In the genomic region with DNA sequence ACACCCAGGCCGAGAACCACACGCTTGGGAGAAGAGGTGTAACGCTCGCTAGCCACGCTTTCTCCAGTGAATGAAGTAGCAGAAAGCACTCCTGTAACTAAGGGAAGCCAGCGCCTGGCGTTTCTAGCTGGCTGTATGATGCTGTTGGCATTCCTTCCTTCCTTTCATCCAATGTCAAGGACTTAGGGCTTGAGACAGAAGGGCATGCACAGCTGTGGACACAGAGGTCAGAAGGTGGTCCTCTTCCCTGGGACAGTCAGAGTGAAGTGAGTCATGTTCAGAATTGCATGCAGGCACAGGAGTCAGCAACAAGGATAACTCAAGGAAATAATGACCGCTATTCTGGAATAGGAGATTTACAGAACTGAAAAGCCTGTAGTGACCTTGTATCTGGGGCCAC, we compare ENCODE assay signal across 25 mouse cellular contexts. TPM values are rescaled to one million over a fixed set of nuclear protein-coding genes. Genes with fewer than 3 reads are reported as not detected.
DNase-seq lines count a peak whose midpoint lies in the region; ATAC-seq and TF ChIP-seq lines count a peak whose summit lies in the region.
"Had no signal": no experiment of that assay in that cellular context is flagged by ENCODE, and none has a peak within 500 bp of the region (broad histone marks: within the 10 kb centered on the region; RNA-seq: fewer than 3 reads in every experiment).

No protein-coding gene starts in this region.

- H3K4me3 ChIP-seq in intestine, embryonic 14.5 days (ENCODE audit: low read depth, low read length): no peak overlapping the region
- no peak overlapping the region for H3K4me3 ChIP-seq in intestine, embryonic 15.5 days (replicated peaks)
- no peak overlapping the region for H3K4me3 ChIP-seq in myocyte
- H3K4me3 ChIP-seq: forebrain, embryonic 10.5 days; forebrain, embryonic 13.5 days; kidney, embryonic 15.5 days had no signal

- H3K4me2 ChIP-seq in intestine, embryonic 14.5 days (ENCODE audit: low read length): no peak overlapping the region
- no peak overlapping the region for H3K4me2 ChIP-seq in intestine, embryonic 15.5 days (replicated peaks)
- no peak overlapping the region for H3K4me2 ChIP-seq in myocyte (ENCODE audit: low read depth)
- H3K4me2 ChIP-seq: forebrain, embryonic 13.5 days; heart, embryonic 11.5 days; hindbrain, embryonic 14.5 days; kidney, embryonic 15.5 days had no signal

- 83% methylated on average over 8 of the region's 8 CpGs for WGBS in intestine, embryonic 14.5 days
- WGBS in intestine, embryonic 15.5 days: 87% methylated on average over 8 of the region's 8 CpGs

- H3ac ChIP-seq in myocyte (ENCODE audit: control insufficient read depth, insufficient read length): no peak overlapping the region

- no peaks in the 10 kb centered on the region for H3K27me3 ChIP-seq in intestine, embryonic 14.5 days (replicated peaks; ENCODE audit: control insufficient read depth, insufficient read depth, low read length)
- no peaks in the 10 kb centered on the region for H3K27me3 ChIP-seq in intestine, embryonic 15.5 days (replicated peaks)
- H3K27me3 ChIP-seq in myocyte (ENCODE audit: control insufficient read depth, insufficient read depth, insufficient read length): no peaks in the 10 kb centered on the region
- H3K27me3 ChIP-seq: forebrain, embryonic 13.5 days; kidney, embryonic 15.5 days; Patski had no signal

- H3K4me1 ChIP-seq in intestine, embryonic 14.5 days (replicated peaks; ENCODE audit: control insufficient read depth, insufficient read depth, low read length): no peaks in the 10 kb centered on the region
- no peaks in the 10 kb centered on the region for H3K4me1 ChIP-seq in intestine, embryonic 15.5 days (replicated peaks)
- H3K4me1 ChIP-seq: forebrain, embryonic 10.5 days; forebrain, embryonic 13.5 days; kidney, embryonic 15.5 days had no signal

- no peak overlapping the region for H3K9ac ChIP-seq in intestine, embryonic 14.5 days (ENCODE audit: low read length)
- no peak overlapping the region for H3K9ac ChIP-seq in intestine, embryonic 15.5 days
- H3K9ac ChIP-seq: forebrain, embryonic 13.5 days; hindbrain, embryonic 14.5 days; kidney, embryonic 15.5 days had no signal

- no peak for TF ChIP-seq POLR2A in myocyte (IDR thresholded peaks at IDR 0.05; ENCODE audit: insufficient read length, low read depth)

- DNase-seq in adrenal gland, adult (ENCODE audit: inconsistent age in 2 of 2, low spot score in 1 of 2): peak; percentile 36 to 59
- DNase-seq in adrenal gland, postnatal 14 days: no peak
- DNase-seq in adrenal gland, postnatal 10 days: peak; percentile 5
- no peak for DNase-seq in adrenal gland, postnatal 25 days
- peak; percentile 29 for DNase-seq in intestine, embryonic 14.5 days (ENCODE audit: low spot score)
- no peak for DNase-seq in cerebellum, adult 8-10 months
- DNase-seq: B cell, adult 2 months; cerebellum, adult 11 months; cerebellum, adult 2 months; cerebellum, postnatal 10 days; cerebellum, postnatal 36 days; gastrocnemius, postnatal 10 days; gastrocnemius, postnatal 36 days; kidney, adult 11 months; kidney, adult 8-10 months had no signal

- H3K36me3 ChIP-seq in intestine, embryonic 14.5 days (ENCODE audit: control insufficient read depth, insufficient read depth, low read length): 0 out of 2 replicates have a peak, but pooled peaks cover 6% of the 10 kb centered on the region
- 0 out of 2 replicates have a peak, but pooled peaks cover 4% of the 10 kb centered on the region for H3K36me3 ChIP-seq in intestine, embryonic 15.5 days
- H3K36me3 ChIP-seq in myocyte (ENCODE audit: control insufficient read depth, insufficient read depth): peaks cover 5% of the 10 kb centered on the region
- H3K36me3 ChIP-seq: G1E had no signal

- no peak overlapping the region for H3K27ac ChIP-seq in intestine, embryonic 14.5 days (ENCODE audit: low read depth)
- H3K27ac ChIP-seq in intestine, embryonic 15.5 days: no peak overlapping the region
- H3K27ac ChIP-seq: forebrain, embryonic 10.5 days; forebrain, embryonic 13.5 days; hindbrain, embryonic 14.5 days; kidney, embryonic 15.5 days had no signal

- H3K79me2 ChIP-seq in myocyte (ENCODE audit: control insufficient read depth, insufficient read depth): no peaks in the 10 kb centered on the region

- H3K9me3 ChIP-seq in intestine, embryonic 14.5 days (ENCODE audit: control insufficient read depth, low read length): no peaks in the 10 kb centered on the region
- H3K9me3 ChIP-seq in intestine, embryonic 15.5 days: no peaks in the 10 kb centered on the region
- H3K9me3 ChIP-seq: forebrain, embryonic 13.5 days; G1E; kidney, embryonic 15.5 days had no signal

- ATAC-seq in intestine, embryonic 14.5 days (replicated peaks; ENCODE audit: low FRiP score, low TSS enrichment, low read depth): no peak
- ATAC-seq in intestine, embryonic 15.5 days: no peak
- ATAC-seq: forebrain, embryonic 13.5 days; forebrain, embryonic 16.5 days; Patski had no signal

TF ChIP-seq in myocyte, 11 proteins besides CTCF, POLR2A, EP300 and RAD21:
- TF ChIP-seq TCF3 (IDR thresholded peaks at IDR 0.05; ENCODE audit: insufficient read length, low read depth) (no peak), MYOD1 (IDR thresholded peaks at IDR 0.05; ENCODE audit: control insufficient read depth in 1 of 3, insufficient read length in 2 of 3, low read depth in 2 of 3) (peak in 2 of 3 experiments; percentile 32 to 33)
TF ChIP-seq in myocyte: peak in this region for 1.

RNA-seq across cellular contexts. Expression of a gene that starts 29.1 kb away (rescaled TPM):
- 24.4 and 24.9 TPM in 2 replicates for total RNA-seq in adrenal gland, postnatal 14 days (2021)
- 10 to 100 TPM; 22.8 to 27.8 TPM for total RNA-seq in adrenal gland, postnatal 10 days (2021)
- 25.2 and 32.5 TPM in 2 replicates for total RNA-seq in adrenal gland, postnatal 25 days (2021)
- 54.6 and 58.3 TPM in 2 replicates for polyA plus RNA-seq in intestine, embryonic 14.5 days (2014; fragmentation: Nextera tagmentation; extraction: Ambion mirVana)
- polyA plus RNA-seq in intestine, embryonic 15.5 days (2015; fragmentation: Nextera tagmentation; extraction: Ambion mirVana): 53.3 and 54.3 TPM in 2 replicates
- polyA plus RNA-seq in myocyte (2012; fragmentation: generic; extraction: Trizol): 7.7 TPM

Comparison
In these comparisons a context has a peak if more than half of its experiments do, and no peak if none do; other contexts are left out.
1. DNase-seq: peak in adrenal gland, adult (2 of 2), adrenal gland, postnatal 10 days (single experiment) and intestine, embryonic 14.5 days (single experiment); none in adrenal gland, postnatal 14 days (single experiment), adrenal gland, postnatal 25 days (single experiment) and cerebellum, adult 8-10 months (single experiment).